Mouse (Mus musculus) heart, embryonic 16.5 days (tissue): ENCODE measurements around the gene Ccdc61. TPM values are rescaled to one million over a fixed set of nuclear protein-coding genes. Genes with fewer than 3 reads are reported as not detected.

ENCODE experiments used
- ATAC-seq: fragments of 200-750 bp; cut with Nextera tagmentation; replicated peaks from 2 replicates; pipeline ENCODE4 v1.8.0; 2017; ENCODE audit warnings: moderate number of reproducible peaks; ENCODE audit not compliant: insufficient read depth, low FRiP score; ENCODE audit errors: extremely low read depth
- H3K27ac ChIP-seq: fragments of 300-500 bp; sonication (generic); 2 replicates; pipeline ENCODE4 v1.5.1; 2014; ENCODE audit warnings: mild to moderate bottlenecking, low read length, control low read depth, moderate library complexity
- H3K27me3 ChIP-seq: fragments of 300-500 bp; sonication (generic); 2 replicates; pipeline ENCODE4 v1.6.1; 2014; ENCODE audit warnings: low read length, mixed read lengths; ENCODE audit not compliant: control insufficient read depth, insufficient read depth
- H3K36me3 ChIP-seq: fragments of 300-500 bp; sonication (generic); 2 replicates; pipeline ENCODE4 v1.6.1; 2014; ENCODE audit not compliant: control insufficient read depth, insufficient read depth
- H3K4me1 ChIP-seq: fragments of 300-500 bp; sonication (generic); 2 replicates; pipeline ENCODE4 v1.6.1; 2014; ENCODE audit warnings: low read length, mixed read lengths; ENCODE audit not compliant: control insufficient read depth, insufficient read depth
- H3K4me2 ChIP-seq: fragments of 300-500 bp; sonication (generic); 2 replicates; pipeline ENCODE4 v1.6.1; 2014; ENCODE audit warnings: low read depth, mild to moderate bottlenecking, control low read depth, low read length
- H3K4me3 ChIP-seq: fragments of 300-500 bp; sonication (generic); 2 replicates; pipeline ENCODE4 v1.5.1; 2014; ENCODE audit warnings: mild to moderate bottlenecking, control low read depth, low read length
- H3K9ac ChIP-seq: fragments of 300-500 bp; sonication (generic); 2 replicates; pipeline ENCODE4 v1.6.1; 2014; ENCODE audit warnings: low read length, control low read depth
- H3K9me3 ChIP-seq: fragments of 300-500 bp; sonication (generic); replicated peaks from 2 replicates; pipeline ENCODE4 v1.6.1; 2016; ENCODE audit warnings: low read length; ENCODE audit not compliant: control insufficient read depth
- WGBS: fragments of 180-500 bp; shearing (Covaris S2); extraction: QIAGEN DNeasy Blood & Tissue Kit; methylation state at CpG from one replicate; pipeline ENCODE4 v1.1.7; 2014; 5-methylcytosine and 5-hydroxymethylcytosine counted together
- polyA plus RNA-seq: library from polyadenylated mRNA; unstranded; fragments of >200 nt; fragmentation: Nextera tagmentation; extraction: Ambion mirVana; gene quantifications from 2 replicates; pipeline ENCODE4 v1.2.1, GENCODE M21; 2015

Ccdc61 gene
- polyA plus RNA-seq, 1 experiment from 2014 or later: 21.7 TPM

DNA sequence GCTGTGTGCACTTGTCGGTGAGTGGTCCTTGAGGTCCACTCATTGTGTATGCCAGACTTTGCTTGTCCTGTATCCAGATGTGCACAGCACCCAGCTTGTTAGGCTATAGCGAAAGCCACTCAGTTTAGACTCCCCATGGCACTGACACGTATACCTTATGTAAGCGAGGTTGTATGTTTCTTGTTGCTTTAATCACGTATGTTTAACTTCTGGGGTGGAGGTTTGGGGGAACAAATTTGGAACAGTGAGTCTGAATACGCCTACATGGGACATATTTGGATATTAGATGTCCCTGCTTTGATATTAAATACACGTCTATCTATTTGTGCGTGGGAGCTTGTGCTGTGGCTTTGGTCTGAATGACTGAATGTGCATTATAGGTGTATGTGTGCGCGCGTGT, 13.1 kb upstream of the Ccdc61 start:
- no peak overlapping the region for H3K4me3 ChIP-seq
- H3K9ac ChIP-seq: no peak overlapping the region
- peaks cover 43% of the 10 kb centered on the region for H3K27me3 ChIP-seq
- ATAC-seq: no peak
- no peaks in the 10 kb centered on the region for H3K36me3 ChIP-seq
- no peak overlapping the region for H3K4me2 ChIP-seq
- H3K27ac ChIP-seq: no peak overlapping the region
- H3K9me3 ChIP-seq: no peaks in the 10 kb centered on the region
- WGBS: 75% methylated on average over 11 of the region's 11 CpGs
- peaks cover 6% of the 10 kb centered on the region; the same call in 1 of the 2 replicates for H3K4me1 ChIP-seq

DNA sequence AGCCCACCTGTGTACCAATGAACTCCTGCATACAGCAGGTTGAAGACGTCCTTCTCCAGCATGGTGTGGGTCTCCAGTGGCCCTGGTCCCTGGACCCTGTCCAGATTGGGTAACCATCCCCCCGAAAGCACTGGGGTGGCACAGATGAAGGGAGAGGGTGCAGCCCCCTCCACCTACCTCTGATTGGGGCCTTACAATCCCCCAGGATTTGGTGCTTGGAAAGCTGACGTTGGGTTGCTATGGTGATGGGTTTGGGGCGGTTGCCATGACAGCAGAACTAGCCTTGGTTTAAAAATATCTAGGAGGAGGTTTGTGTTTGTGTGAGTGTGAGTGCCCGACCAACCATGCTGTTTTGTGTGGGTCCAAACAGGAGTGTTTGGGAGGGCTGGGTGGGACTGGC, 12.6 kb upstream of the Ccdc61 start:
- no peak overlapping the region for H3K4me2 ChIP-seq
- no peaks in the 10 kb centered on the region for H3K36me3 ChIP-seq
- no peak for ATAC-seq
- no peak overlapping the region for H3K9ac ChIP-seq
- H3K27me3 ChIP-seq: peaks cover 38% of the 10 kb centered on the region
- H3K27ac ChIP-seq: no peak overlapping the region
- peaks cover 6% of the 10 kb centered on the region; the same call in 1 of the 2 replicates for H3K4me1 ChIP-seq
- 47% methylated on average over 5 of the region's 5 CpGs for WGBS
- no peak overlapping the region for H3K4me3 ChIP-seq
- H3K9me3 ChIP-seq: no peaks in the 10 kb centered on the region

DNA sequence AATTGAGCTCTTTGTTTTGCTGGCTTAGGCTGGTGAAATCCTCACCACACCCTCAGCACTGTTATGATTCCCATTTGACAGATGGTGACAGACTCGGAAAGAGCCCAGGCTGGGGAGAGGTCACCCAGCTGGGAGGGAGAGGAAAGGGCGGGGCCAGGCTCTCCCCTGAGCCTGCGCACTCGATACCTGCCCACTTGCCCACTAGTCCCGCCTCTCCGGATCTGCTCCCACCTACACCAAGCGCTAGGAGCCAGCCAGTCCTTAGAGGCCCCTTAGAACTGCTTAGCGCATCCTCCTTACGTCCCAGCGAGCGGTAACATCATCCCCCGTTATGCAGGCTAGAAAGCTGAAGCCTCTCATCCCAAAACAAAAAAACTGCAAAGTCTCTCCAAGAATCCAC, 10.9 kb upstream of the Ccdc61 start:
- H3K36me3 ChIP-seq: no peaks in the 10 kb centered on the region
- peaks cover 6% of the 10 kb centered on the region; the same call in 1 of the 2 replicates for H3K4me1 ChIP-seq
- H3K27ac ChIP-seq: no peak overlapping the region
- peak overlapping the region; percentile 5; the same call in 1 of the 2 replicates for H3K4me2 ChIP-seq
- whole genome bisulfite sequencing: 2% methylated on average over 12 of the region's 12 CpGs
- peaks cover 27% of the 10 kb centered on the region for H3K27me3 ChIP-seq
- peak; percentile 39; the same call in 1 of the 2 replicates for ATAC-seq
- no peak overlapping the region for H3K4me3 ChIP-seq
- H3K9me3 ChIP-seq: no peaks in the 10 kb centered on the region
- no peak overlapping the region for H3K9ac ChIP-seq

DNA sequence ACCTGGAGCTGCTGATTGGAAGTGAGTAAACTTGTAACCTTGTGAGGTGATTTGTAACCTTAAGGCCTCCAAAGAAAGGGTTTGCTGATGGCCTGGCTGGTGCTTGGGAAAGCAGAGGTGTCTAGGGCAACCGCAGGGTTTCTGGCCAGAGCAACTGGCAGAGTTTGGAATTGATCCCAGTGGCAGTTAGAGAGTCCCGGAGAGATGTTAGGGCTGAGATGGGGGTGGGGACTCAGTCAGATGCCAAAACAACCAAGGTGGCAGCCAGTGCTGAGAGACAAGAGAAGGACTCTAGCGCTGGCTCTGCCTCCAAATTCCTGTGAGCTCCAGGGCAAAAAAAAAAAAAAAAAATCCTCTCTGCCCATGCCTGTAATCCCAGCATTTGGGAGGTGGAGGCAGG, 7.7 kb upstream of the Ccdc61 start:
- 51% methylated on average over 3 of the region's 3 CpGs for WGBS
- no peak for ATAC-seq

DNA sequence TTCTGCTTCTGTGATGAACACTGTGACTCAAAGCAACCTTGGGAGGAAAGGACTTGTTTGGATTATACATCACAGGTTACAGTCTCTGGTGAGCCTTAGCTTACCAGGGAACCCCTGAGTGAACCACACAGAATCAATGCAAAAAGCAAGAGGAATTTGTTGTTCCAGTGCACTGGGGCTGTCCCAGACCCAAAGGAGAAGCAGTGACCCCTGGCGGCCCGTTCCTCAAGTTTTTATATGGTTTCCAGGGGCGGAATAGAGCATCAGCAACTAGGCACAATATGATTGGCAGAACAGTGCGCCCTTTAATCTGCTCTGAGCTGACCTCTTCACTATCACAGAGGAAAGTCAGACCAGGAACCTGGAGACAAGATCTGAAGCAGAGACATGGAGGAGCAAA, 6.0 kb upstream of the Ccdc61 start:
- no peaks in the 10 kb centered on the region for H3K9me3 ChIP-seq
- 0 out of 2 replicates have a peak, but pooled peaks cover 4% of the 10 kb centered on the region for H3K27me3 ChIP-seq
- no peak overlapping the region for H3K4me2 ChIP-seq
- no peaks in the 10 kb centered on the region for H3K36me3 ChIP-seq
- no peak overlapping the region for H3K27ac ChIP-seq
- ATAC-seq: no peak
- WGBS: 58% methylated on average over 4 of the region's 4 CpGs
- no peaks in the 10 kb centered on the region for H3K4me1 ChIP-seq
- no peak overlapping the region for H3K9ac ChIP-seq
- H3K4me3 ChIP-seq: no peak overlapping the region

More for the DNA sequence above, 7.7 kb upstream of the Ccdc61 start:
- H3K27me3 ChIP-seq: 0 out of 2 replicates have a peak, but pooled peaks cover 12% of the 10 kb centered on the region
- H3K36me3 ChIP-seq: no peaks in the 10 kb centered on the region
- H3K9me3 ChIP-seq: no peaks in the 10 kb centered on the region
- H3K4me1 ChIP-seq: no peaks in the 10 kb centered on the region
- H3K9ac ChIP-seq: no peak overlapping the region
- no peak overlapping the region for H3K27ac ChIP-seq
- H3K4me2 ChIP-seq: no peak overlapping the region
- H3K4me3 ChIP-seq: no peak overlapping the region

DNA sequence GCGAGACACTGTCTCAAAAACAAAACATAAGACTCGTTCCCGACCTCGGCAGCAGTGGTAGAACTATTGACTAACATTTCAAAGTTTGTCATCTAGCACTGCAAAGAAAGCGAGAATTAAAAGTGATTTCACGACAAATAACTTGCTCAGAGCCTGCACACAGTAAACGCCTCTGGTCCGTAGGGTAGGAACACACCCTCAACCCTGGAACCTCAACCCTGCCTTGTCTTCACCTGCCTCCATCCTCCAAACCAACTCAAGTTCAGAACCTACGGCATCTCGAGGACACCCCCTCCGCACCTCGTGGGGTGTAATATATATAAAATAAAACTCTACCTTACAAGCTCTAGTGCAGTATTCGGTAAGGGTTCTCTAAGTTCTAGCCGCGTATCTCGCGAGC, 418 bp downstream of the Ccdc61 start:
- Histone ChIP-seq H3K9ac (peak overlapping the region; percentile 77), H3K4me2 (peak overlapping the region; percentile 86), H3K27me3 (no peaks in the 10 kb centered on the region), H3K27ac (no peak overlapping the region), H3K9me3 (no peaks in the 10 kb centered on the region), H3K36me3 (peaks cover 3% of the 10 kb centered on the region; the same call in 1 of the 2 replicates), H3K4me1 (peaks cover 16% of the 10 kb centered on the region), H3K4me3 (peak overlapping the region; percentile 68)
- 5% methylated on average over 17 of the region's 17 CpGs for WGBS
- ATAC-seq: peak; percentile 7

DNA sequence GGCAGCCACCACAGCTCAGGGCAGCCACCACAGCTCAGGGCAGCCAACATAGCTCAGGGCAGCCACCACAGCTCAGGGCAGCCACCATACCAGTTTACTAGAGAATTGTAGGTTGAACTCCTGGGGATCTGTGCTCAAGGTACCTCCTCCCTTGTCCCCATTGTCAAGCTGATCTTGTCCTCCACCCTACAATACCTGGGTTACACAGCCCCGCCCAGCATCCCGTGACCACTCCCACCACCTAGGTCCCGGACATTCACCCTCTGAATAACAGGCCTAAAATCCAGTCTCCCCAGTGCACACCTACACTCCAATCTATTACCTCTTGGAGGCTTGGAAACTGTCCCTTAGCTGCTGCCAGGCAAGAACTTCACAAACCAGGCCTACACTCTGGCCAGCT, 5.2 kb downstream of the Ccdc61 start:
- no peak overlapping the region for H3K9ac ChIP-seq
- H3K9me3 ChIP-seq: no peaks in the 10 kb centered on the region
- H3K27ac ChIP-seq: no peak overlapping the region
- H3K4me3 ChIP-seq: no peak overlapping the region
- peaks cover 10% of the 10 kb centered on the region for H3K4me1 ChIP-seq
- no peak for ATAC-seq
- WGBS: 78% methylated on average over 3 of the region's 3 CpGs
- H3K4me2 ChIP-seq: no peak overlapping the region
- no peaks in the 10 kb centered on the region for H3K27me3 ChIP-seq
- peaks cover 9% of the 10 kb centered on the region for H3K36me3 ChIP-seq

DNA sequence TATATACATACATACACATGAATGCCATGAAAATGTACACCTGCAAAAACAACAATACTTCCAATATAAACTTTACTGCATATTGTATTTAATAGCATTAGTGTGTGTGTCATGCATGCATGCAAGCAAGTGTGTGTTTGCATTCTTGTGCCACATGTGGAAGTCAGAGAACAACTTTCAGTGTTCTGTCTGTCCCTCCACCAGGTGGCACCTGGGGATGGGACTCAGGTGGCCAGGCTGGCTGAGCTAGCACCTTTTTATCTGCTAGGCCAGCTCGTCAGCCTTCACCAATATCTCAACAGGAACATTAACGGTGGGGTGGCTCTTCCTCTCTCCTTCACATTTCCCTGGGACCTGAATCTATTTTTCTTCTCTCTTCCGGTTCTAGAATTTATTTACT, 7.7 kb downstream of the Ccdc61 start:
- H3K36me3 ChIP-seq: peaks cover 9% of the 10 kb centered on the region
- H3K4me3 ChIP-seq: no peak overlapping the region
- WGBS: 65% methylated on average over 3 of the region's 3 CpGs
- H3K4me1 ChIP-seq: no peaks in the 10 kb centered on the region
- H3K27ac ChIP-seq: no peak overlapping the region
- no peaks in the 10 kb centered on the region for H3K27me3 ChIP-seq
- H3K9ac ChIP-seq: no peak overlapping the region
- ATAC-seq: no peak
- H3K9me3 ChIP-seq: no peaks in the 10 kb centered on the region
- no peak overlapping the region for H3K4me2 ChIP-seq

DNA sequence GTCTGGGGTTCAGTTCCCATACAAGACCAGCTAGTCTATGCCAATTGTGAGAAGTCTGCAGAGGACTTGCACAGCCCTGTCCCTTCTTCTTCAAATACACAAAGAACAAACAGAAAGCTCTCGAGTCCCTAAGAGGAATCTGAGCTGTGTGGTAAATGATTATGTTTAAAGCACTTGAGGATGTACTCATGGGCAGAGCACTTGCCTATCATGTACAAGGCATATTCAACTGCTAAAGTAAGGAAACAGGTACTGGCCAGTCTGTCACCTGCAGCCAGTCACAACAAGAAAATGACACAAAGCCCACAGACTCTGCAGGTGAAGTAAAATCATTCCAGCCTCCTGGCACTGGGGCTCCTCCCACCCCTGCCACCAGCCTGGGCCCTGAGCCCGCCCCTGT, 9.7 kb downstream of the Ccdc61 start:
- WGBS: 78% methylated on average over 2 of the region's 2 CpGs
- ATAC-seq: no peak
- no peak overlapping the region for H3K4me3 ChIP-seq
- no peaks in the 10 kb centered on the region for H3K9me3 ChIP-seq
- H3K27me3 ChIP-seq: no peaks in the 10 kb centered on the region
- peaks cover 7% of the 10 kb centered on the region for H3K36me3 ChIP-seq
- no peak overlapping the region for H3K9ac ChIP-seq
- H3K27ac ChIP-seq: no peak overlapping the region
- no peak overlapping the region for H3K4me2 ChIP-seq
- no peaks in the 10 kb centered on the region for H3K4me1 ChIP-seq
